Comparison of ENCODE assay signal across 8 mouse cellular contexts in the genomic region with DNA sequence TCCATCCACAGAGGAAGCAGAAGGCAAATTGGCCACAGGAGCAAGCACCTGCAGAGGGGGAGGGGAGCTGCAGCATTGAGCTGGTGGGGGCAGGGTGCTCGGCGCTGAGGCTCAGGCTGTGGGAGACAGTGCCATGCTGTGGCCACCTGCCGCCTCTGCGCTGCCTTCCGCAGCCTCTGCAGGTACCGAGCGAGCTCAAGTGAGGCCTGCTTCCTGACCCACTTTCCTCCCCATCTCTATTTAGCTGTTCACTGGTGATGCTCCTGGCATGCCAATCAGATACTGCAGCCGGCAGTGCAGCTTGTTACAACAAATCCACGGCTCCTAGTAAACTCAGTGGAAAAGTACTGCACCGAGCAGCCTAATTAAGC.
A peak's percentile ranks its signal among the peaks of the same experiment; 100 is the strongest.
DNase-seq lines count a peak whose midpoint lies in the region; ATAC-seq and TF ChIP-seq lines count a peak whose summit lies in the region.

No protein-coding gene starts in this region.

- H3K27me3 ChIP-seq in liver, embryonic 14.5 days (ENCODE audit: control insufficient read depth, insufficient read depth, low read length), result no peaks in the 10 kb centered on the region

- H3K4me3 ChIP-seq in liver, embryonic 14.5 days (ENCODE audit: insufficient read depth in 1 of 2, low read depth in 2 of 2, low read length in 2 of 2), result no peak overlapping the region

- no peak for TF ChIP-seq EP300 in liver, embryonic 14.5 days (IDR thresholded peaks at IDR 0.05; ENCODE audit: low read depth)

- intact Hi-C loops in heart, postnatal 36 days (cut with DNase I), result loop anchor here (10.0 kb wide), 1 partner anchor 141 kb away; a partner anchor contains a TSS

- peak; percentile 53 for TF ChIP-seq CTCF in liver, embryonic 14.5 days (IDR thresholded peaks at IDR 0.05; ENCODE audit: low read depth)

- WGBS in liver, embryonic 14.5 days (ENCODE audit: insufficient replicate concordance), result 49% methylated on average over 10 of the region's 10 CpGs

- no peak overlapping the region for H3K9ac ChIP-seq in liver, embryonic 14.5 days (replicated peaks)

- H3K27ac ChIP-seq in liver, embryonic 14.5 days, result no peak overlapping the region

- ATAC-seq in liver, embryonic 14.5 days (ENCODE audit: insufficient read depth), result no peak

- H3K4me2 ChIP-seq in liver, embryonic 14.5 days (ENCODE audit: low read depth), result no peak overlapping the region

- no peaks in the 10 kb centered on the region for H3K36me3 ChIP-seq in liver, embryonic 14.5 days (replicated peaks; ENCODE audit: control insufficient read depth, insufficient read depth, low read depth)

- DNase-seq in heart, postnatal 4 days, result peak; percentile 51
- no peak for DNase-seq in heart, postnatal 36 days
- DNase-seq in cerebellum, adult 9-11 months, result peak; percentile 98
- peak; percentile 40 to 49 for DNase-seq in frontal cortex, postnatal 14 days (ENCODE audit: low spot score in 2 of 2)
- DNase-seq in kidney, postnatal 25 days, result peak; percentile 51 to 66
- DNase-seq in liver, embryonic 14.5 days (ENCODE audit: low read depth in 3 of 3, low spot score in 3 of 3), result no peak
- DNase-seq in right cerebral cortex, adult 18-20 months, result peak; percentile 87
- DNase-seq in natural killer cell, adult 2 months (ENCODE audit: low spot score in 2 of 2), result no peak

- no peaks in the 10 kb centered on the region for H3K9me3 ChIP-seq in liver, embryonic 14.5 days (ENCODE audit: control insufficient read depth, low read length)

- H3K4me1 ChIP-seq in liver, embryonic 14.5 days (replicated peaks; ENCODE audit: control insufficient read depth in 2 of 2, insufficient read depth in 2 of 2, low read length in 1 of 2), result no peaks in the 10 kb centered on the region

Comparison
In these comparisons a context has a peak if more than half of its experiments do, and no peak if none do; other contexts are left out.
1. DNase-seq: peak in heart, postnatal 4 days (single experiment), cerebellum, adult 9-11 months (single experiment), frontal cortex, postnatal 14 days (2 of 2), kidney, postnatal 25 days (2 of 2) and right cerebral cortex, adult 18-20 months (single experiment); none in heart, postnatal 36 days (0 of 2), liver, embryonic 14.5 days (0 of 3) and natural killer cell, adult 2 months (0 of 2).